11 mouse cellular contexts compared by ENCODE assay signal in genomic region chr5:149208776-149209175, GRCm38 (mm10).
"Had no signal": no experiment of that assay in that cellular context is flagged by ENCODE, and none has a peak within 500 bp of the region (broad histone marks: within the 10 kb centered on the region; RNA-seq: fewer than 3 reads in every experiment).

No protein-coding gene starts in this region.

- H3K27me3 ChIP-seq: kidney, embryonic 15.5 days; limb, embryonic 13.5 days had no signal

- H3K27ac ChIP-seq: kidney, embryonic 15.5 days; limb, embryonic 13.5 days; liver, embryonic 14.5 days had no signal

- H3K4me3 ChIP-seq: kidney, embryonic 15.5 days; limb, embryonic 13.5 days had no signal

- DNase-seq: kidney, adult 2 months; kidney, postnatal 14 days; lung, adult 18-20 months; right cerebral cortex, postnatal 4 days; spleen, adult 18-20 months; thymus, adult 18-20 months; thymus, postnatal 14 days had no signal

- ATAC-seq: intestine, embryonic 16.5 days had no signal

- H3K9me3 ChIP-seq: kidney, embryonic 15.5 days; limb, embryonic 13.5 days had no signal

- H3K4me2 ChIP-seq: kidney, embryonic 15.5 days; limb, embryonic 13.5 days had no signal

- H3K9ac ChIP-seq: kidney, embryonic 15.5 days; limb, embryonic 13.5 days; liver, embryonic 14.5 days had no signal
